Mouse (Mus musculus) megakaryocyte, embryonic 14.5 days (primary cell): ENCODE results near the gene Sbds.

ENCODE experiments used
- FLI1 ChIP-seq: IDR thresholded peaks from 2 replicates; pipeline ENCODE4 v1.6.1; 2012; ENCODE audit warnings: low read length, inconsistent platforms, mixed read lengths
- GATA1 ChIP-seq: IDR thresholded peaks from 3 replicates; pipeline ENCODE4 v1.6.1; 2012; ENCODE audit warnings: mixed read lengths, low read length, inconsistent platforms, borderline replicate concordance

GRCm38 (mm10) chr5:130290775-130291174 is 35.4 kb upstream of the Sbds start:
- TF ChIP-seq GATA1 (no peak), FLI1 (no peak)
